Mouse (Mus musculus) kidney, adult 8-10 months (tissue): Measurements from ENCODE around the gene 2010111I01Rik.

Source experiments
- DNase-seq, 2 experiments: peaks; one replicate each; pipeline ENCODE4 v3.0.0; 2022

The 2010111I01Rik gene

GRCm38 (mm10) chr13:63156264-63156663 is 191.6 kb downstream of the 2010111I01Rik start:
- peak in 1 of 2 experiments; percentile 30 for DNase-seq

DNA sequence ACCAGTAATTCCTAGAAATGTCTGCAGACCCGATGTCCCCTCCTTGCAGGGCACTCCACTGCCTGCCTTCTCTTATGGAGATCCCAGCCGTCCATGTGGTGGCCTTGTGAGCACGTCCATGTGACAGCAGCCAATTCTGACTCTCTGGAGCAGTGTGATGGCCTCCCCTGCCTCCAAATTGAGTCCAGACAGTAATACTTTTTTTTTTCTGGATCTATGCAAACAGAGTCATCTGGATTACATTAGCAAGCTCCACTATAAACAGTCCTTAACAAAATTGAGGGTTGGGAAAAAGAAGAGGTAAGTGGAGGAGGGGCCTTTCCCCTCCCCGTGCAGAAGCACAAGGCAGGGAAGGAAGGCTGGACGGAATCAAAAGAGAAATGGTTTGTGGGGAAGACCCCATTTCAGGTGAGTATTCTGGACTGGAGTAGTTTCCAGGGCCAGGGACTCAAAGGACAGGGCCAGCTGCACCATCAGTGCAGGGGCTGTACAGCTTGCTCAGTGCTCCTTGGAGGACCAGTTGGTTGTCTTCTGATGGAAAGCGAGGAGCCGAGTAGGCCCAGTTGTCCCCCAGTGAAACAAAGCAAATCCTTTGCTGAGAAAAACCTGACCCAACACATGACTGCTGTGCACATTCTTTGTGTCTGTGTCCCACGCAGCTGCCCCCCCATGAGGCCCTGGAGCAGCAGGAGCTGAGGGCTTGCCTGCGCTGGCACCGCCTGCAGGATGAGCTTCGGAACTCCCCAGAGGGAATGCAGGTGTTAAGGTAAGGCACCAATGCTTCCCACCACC is 205.8 kb downstream of the 2010111I01Rik start:
- no peak for DNase-seq

DNA sequence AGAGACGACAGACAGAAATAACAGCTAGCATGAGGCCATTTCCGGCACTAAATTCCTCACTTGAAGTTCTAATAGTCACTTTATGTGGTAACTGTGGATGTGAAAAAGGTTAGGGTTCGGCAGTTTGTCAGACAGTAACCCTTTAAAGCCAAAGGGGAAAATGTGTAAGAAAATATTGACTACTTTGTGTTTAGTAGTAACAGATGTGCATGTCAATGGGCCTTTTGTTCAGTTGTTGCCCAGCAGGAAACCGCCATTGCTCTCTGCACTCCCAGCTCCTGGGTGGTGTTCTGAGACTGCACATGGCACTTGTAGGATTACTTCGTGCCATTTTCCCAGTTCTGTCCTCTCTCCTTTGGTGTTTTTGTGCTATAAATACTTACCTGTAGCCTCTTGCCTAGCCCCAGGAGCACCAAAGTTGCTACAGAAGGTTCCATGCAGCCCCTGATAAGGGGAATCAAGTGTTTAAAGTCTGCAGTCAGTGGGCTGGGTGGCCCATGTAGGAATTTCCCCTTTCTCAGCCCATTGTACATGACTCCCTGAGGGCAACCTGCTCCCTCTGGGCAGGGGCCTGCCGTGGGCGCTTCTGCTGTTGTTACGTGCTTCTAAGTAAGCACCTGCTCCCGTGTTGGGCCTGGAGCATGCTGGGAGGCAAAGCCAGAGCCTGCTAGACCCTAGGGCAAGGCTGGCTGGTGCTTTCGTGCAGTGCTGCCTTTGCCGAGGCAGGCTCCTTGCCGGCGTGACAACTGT is 206.8 kb downstream of the 2010111I01Rik start:
- DNase-seq, result no peak

GRCm38 (mm10) chr13:63172097-63172445 is 207.4 kb downstream of the 2010111I01Rik start:
- DNase-seq, result no peak

DNA sequence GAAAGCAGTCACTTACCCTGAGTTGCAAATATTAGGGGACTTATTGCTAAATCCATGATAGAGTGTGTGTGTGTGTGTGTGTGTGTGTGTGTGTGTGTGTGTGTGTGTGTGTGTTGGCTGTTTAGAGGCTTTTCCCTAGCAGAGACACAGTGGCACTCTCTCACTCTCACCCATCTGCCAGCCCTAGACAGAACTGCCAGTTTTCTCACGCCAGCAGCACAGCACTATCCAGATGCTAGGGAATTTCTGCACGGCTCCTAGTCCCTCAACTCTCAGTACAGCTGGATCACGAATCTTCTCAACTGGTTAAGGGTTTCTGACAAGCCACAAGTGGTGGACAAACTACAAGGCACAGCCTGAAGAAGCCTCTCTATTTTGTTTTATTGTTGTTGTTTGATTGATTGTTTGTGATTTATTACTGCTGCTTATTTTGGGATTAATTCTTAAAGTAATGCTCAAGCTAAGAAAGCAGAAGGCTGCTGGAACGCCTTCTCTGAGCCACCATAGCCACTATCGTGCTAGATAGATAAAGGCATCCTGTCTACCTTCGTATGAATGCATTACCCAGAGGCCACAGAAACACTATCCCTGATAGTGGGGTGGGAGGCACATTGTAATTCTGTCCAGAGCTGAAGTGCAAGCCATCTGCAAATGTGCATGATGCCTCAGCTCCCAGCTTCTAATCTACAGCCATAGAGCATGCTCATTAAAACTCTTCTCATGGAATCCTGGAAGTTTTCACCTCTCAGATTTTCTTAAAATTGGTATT is 209.7 kb downstream of the 2010111I01Rik start:
- DNase-seq, result no peak

DNA sequence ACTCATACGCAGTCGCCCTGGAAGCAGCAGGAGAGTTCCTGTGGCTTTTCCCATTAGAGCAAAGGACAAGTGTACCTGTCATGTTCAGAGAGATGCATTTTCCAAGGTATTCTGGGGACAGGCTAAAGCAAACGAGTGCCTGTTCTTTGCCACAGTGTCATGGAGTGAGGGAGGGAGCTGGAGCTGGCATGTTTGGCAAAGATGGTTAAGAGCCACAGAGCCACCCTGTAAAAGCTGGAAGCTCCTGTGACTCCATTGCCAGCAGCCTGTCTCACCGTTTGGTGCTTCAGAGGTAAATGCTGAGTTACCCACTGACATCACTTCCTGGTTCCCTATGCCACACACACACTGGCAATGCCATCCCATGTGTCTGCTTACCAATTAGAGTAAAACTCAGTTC is 211.4 kb downstream of the 2010111I01Rik start:
- no peak for DNase-seq

GRCm38 (mm10) chr13:63177232-63177631 is 212.5 kb downstream of the 2010111I01Rik start:
- DNase-seq, result no peak

DNA sequence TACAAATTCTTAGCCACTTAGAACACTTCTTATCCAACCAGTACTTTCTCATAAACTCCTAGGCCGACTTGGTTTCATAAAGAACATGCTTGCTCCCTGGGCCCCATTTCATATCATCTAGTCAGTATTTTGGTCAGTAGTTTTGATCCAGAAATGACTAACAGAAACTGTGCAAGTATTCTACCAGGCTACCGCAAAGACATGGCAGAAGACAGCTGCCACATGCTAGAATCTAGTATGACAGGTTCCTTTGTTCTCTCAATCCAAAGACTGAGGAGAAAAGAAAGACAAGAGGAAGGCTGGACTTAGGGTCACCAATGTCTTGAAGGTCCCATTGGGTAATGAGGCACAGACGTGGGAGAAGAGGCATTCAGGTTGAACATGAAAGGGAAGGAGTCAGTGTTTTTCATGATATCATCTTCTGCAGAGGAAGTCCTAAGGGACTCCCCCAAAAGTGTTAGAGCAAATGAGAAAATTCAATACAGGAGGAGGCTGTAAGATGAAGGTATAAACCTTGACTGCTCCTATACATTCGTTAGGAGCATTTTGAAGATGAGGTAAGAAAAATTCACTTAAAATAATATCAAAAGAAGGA is 216.0 kb downstream of the 2010111I01Rik start:
- no peak for DNase-seq

DNA sequence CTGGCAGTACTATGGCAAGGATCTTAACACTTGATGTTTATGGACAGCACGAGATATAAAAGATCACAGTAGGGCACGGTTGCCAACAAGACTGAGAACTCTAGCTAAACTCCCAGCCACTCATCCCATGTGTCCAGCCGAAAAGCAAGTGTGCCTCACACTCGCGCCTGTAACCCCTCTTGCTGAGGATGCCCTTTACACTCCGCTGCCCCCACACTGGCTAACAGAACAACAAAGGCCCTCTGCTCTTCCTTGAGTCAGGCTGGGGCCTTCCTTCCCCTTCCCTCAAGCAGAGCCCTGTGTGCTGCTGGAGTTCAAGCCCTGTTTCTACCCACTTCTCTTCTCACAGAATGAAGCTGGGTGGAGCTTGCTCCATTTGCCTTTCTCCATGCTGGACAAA is 220.3 kb downstream of the 2010111I01Rik start:
- DNase-seq, result no peak

GRCm38 (mm10) chr13:63186217-63186616 is 221.5 kb downstream of the 2010111I01Rik start:
- no peak for DNase-seq

DNA sequence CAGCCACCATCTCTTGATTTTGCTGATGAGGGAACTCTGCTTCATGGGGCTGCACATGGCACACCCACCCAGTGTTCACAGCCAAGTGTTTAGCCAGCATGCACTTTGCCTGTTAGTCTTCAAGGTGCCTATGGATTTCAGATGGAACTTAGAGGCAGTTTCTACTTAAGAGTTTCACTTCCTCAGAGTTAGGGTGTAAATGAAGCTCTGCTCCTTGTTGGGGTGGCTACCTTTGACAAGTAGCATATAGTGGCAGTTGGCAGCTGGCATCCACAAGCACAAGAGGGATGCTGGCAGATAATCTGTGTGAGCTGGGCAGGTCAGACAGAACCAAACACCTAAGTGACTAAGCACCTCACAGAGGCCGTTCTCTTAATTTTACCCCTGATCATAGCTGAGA is 221.9 kb downstream of the 2010111I01Rik start:
- no peak for DNase-seq

DNA sequence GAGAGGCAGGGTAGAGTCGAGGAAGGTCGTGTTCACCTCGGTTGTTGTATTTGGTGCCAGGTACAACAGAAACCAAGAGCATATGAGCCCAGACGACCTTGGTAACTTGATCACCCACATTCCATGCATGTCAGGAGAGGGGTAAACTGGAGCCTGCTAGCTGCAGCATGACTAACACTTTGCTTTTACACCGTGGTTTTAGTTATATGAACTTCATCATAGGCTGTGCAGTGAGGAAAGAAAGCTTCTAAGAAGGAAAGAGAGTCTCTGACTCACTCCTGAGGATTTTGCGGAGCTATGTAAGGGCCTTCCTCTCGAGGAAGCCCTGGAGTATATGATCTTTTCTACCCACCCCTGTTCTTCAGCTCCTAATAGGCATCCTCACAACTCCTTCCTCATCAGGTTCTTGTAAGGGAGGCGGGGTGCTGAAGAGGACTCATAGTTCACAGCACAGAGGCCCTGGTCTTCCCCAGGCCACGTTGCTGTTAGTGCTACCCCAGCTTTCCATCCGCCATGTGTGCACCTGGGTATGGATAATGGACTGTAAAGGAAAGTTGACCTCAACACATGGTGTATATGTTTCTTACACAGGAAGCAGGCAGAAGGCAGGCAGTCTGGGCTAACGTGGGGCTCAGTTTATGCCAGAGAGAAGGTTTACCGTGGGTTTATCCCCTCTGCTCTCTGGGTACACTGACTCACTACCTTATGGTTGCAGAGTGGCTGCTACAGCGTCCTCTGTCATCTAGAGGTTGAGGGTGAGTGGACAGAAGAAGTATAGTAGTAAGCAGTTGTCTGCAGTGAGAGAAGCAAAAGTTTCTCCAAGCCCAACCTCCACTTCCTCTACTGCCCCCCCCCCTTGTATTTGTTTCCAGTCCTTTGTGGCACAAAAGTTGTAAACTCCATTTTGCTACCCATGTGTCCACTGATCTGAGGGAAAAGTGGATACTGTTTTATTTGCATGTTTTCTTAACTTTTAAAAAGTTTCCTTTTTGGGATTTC is 222.8 kb downstream of the 2010111I01Rik start:
- peak; percentile 42 to 82 for DNase-seq

- DNase-seq, result no peak
Observed at GRCm38 (mm10) chr13:63188306-63188705, 223.6 kb downstream of the 2010111I01Rik start.

DNA sequence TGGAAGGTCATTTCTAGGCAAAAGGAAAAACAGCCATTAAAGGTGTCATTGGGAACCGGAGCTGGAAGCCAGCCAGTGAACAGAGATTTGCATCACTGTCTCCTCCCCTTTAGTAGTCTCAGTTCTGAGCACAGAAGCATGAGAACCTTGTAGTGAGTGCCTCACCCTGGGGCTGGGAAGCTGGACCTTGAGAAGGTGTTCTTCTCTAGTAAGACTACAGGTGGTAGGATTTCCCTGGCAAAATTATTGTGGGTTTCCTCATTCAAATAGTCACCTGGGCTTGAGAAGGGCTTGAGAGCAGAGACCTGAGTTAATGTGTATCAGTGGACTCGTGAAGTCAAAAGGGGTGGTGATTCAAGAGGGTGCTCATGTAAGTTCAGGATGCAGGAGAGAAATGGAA is 224.1 kb downstream of the 2010111I01Rik start:
- DNase-seq, result peak; percentile 69 to 85

DNA sequence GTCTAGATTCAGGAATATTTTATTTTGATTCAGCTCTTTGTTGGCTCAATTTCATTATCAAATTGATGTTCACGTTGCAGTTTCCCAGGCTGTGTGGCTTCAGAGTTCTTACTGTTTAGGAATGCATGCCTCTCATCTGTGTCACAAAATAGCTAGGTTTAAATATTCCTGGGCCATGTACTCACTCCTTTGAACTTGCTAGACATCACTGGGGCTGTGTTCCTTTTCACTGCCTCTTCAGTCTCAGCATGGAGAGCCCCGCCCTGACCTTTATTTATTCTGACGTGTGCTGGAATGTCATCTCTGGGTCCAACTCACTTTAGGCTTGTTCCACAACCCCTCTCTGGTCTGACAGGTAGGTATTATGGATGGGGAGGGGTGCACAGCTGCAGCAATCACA is 228.7 kb downstream of the 2010111I01Rik start:
- DNase-seq, result no peak

DNA sequence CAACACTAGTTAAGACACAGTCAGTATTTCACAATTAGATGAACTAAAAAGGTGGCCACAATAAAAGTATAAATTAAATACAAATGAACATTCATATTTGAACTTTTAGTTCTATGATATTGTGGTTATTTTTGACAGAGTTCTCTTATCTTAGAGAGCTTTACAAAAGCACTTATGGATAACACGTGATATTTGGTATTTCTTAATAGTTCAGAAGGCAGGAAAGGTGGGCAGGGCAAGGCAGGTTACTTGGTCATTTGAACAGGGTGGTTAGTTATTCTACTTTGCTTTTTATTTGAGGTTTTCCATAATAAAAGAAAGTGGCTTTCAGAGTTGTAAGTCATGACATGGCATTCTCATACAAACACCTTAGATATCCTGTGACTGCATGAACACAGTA is 233.3 kb downstream of the 2010111I01Rik start:
- DNase-seq, result no peak

DNA sequence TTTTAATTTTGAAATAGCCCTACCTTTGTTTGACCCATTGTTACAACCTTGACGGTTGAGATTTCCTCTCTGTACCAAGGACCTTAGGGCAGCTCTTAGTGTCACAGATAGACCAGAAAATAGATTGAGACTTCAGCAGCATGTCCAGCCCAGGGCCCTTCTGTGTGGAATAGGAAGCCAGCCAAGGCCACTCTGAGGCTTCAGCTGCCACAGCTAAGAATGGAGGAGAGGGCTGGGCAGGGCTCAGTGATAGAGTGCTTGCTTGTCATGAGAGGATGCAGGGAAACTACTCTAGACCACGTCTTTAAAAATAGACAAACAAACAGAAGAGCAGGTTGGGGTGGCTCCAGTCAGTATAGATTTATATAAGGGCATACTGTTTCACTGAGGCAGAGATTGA is 234.9 kb downstream of the 2010111I01Rik start:
- no peak for DNase-seq

- DNase-seq, result no peak
Observed at GRCm38 (mm10) chr13:63203502-63204278, 239.0 kb downstream of the 2010111I01Rik start.

DNA sequence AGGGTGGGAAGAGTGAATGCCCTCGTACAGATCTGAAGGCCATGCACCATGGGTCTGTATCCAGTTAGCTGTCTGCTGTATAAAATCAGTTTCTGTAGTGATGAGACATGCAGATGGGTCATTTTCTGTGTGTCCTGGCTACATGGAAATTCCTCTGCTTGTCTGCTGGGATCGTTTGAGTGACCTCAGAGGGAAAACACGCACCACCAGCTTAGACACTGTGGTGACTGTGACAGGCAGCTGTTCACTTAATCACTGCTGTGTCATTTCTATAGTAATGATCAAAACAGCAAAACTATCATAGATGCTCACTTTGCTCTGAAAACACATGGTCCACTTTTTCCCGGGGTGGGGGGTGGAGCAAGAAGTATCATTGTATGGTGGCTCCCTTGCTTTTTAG is 241.1 kb downstream of the 2010111I01Rik start:
- no peak for DNase-seq

DNA sequence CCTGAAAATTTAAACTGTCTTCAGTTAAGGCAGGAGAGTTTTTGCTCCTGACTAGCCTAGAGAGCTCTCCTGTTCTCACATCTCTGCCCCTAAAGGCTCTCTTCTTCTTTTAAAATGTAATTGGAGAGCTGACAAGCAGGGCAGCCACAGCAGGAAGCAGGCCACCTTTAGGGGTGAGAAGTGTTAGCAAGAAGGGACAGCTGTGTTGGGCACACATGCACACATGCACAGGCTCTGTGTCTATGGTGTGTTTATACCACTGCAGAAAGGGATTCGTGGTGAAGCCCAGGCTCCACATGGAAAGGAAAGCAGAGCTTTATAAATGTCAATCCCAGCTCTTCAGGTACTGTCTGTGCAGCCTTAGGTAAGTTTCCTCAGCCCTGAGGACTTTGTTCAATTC is 241.7 kb downstream of the 2010111I01Rik start:
- DNase-seq, result no peak

GRCm38 (mm10) chr13:63216537-63216936 is 251.8 kb downstream of the 2010111I01Rik start:
- no peak for DNase-seq
